32 mouse cellular contexts compared by ENCODE assay signal in genomic region chr5:111879044-111879443, GRCm38 (mm10).
DNase-seq lines count a peak whose midpoint lies in the region; ATAC-seq and TF ChIP-seq lines count a peak whose summit lies in the region.
"Had no signal": no experiment of that assay in that cellular context is flagged by ENCODE, and none has a peak within 500 bp of the region (broad histone marks: within the 10 kb centered on the region; RNA-seq: fewer than 3 reads in every experiment).

No protein-coding gene starts in this region.

- no peaks in the 10 kb centered on the region for H3K9me3 ChIP-seq in lung, postnatal 0 days (ENCODE audit: low read length)
- no peaks in the 10 kb centered on the region for H3K9me3 ChIP-seq in intestine, embryonic 16.5 days (ENCODE audit: control insufficient read depth, low read length)
- H3K9me3 ChIP-seq: forebrain, embryonic 15.5 days; kidney, embryonic 15.5 days had no signal

- no peak for TF ChIP-seq EP300 in lung, postnatal 0 days (IDR thresholded peaks at IDR 0.05)

- no peaks in the 10 kb centered on the region for H3K4me1 ChIP-seq in lung, postnatal 0 days (ENCODE audit: insufficient read depth, low read depth, low read length)
- peaks cover 12% of the 10 kb centered on the region for H3K4me1 ChIP-seq in intestine, embryonic 16.5 days (ENCODE audit: control insufficient read depth, insufficient read depth, low read length)
- H3K4me1 ChIP-seq: liver, embryonic 12.5 days had no signal

- intact Hi-C loops in gastrocnemius, adult 2 months (cut with DNase I) = no loop called here

- H3K27me3 ChIP-seq in lung, postnatal 0 days (replicated peaks; ENCODE audit: insufficient read depth, low read length) = no peaks in the 10 kb centered on the region
- H3K27me3 ChIP-seq in intestine, embryonic 16.5 days (replicated peaks; ENCODE audit: control insufficient read depth, insufficient read depth, low read length) = no peaks in the 10 kb centered on the region
- H3K27me3 ChIP-seq: forebrain, embryonic 15.5 days; heart, embryonic 13.5 days; liver, embryonic 12.5 days had no signal

- H3K4me2 ChIP-seq in lung, postnatal 0 days (replicated peaks; ENCODE audit: low read depth, low read length) = no peak overlapping the region
- H3K4me2 ChIP-seq in intestine, embryonic 16.5 days (ENCODE audit: low read depth, low read length) = no peak overlapping the region
- H3K4me2 ChIP-seq: forebrain, embryonic 15.5 days; heart, embryonic 13.5 days; hindbrain, embryonic 12.5 days; kidney, embryonic 15.5 days; liver, embryonic 12.5 days; midbrain, embryonic 11.5 days; neural tube, embryonic 13.5 days had no signal

- DNase-seq in gastrocnemius, adult 2 months = no peak
- no peak for DNase-seq in gastrocnemius, adult 18-20 months (ENCODE audit: low spot score)
- DNase-seq in lung, postnatal 0 days (ENCODE audit: low spot score) = no peak
- no peak for DNase-seq in lung, postnatal 25 days (ENCODE audit: low spot score)
- DNase-seq in Muller cell, postnatal 12 days (ENCODE audit: inconsistent ontology term) = no peak
- no peak for DNase-seq in embryo, embryonic 10 days (ENCODE audit: low spot score)
- DNase-seq in ovary, postnatal 36 days (ENCODE audit: low spot score) = no peak
- DNase-seq: adrenal gland, adult 8-10 months; cerebellum, adult 2 months; cerebellum, postnatal 14 days; heart, postnatal 10 days; kidney, adult 18-20 months; kidney, postnatal 36 days; layer of hippocampus, postnatal 36 days; left cerebral cortex, postnatal 4 days; liver, postnatal 0 days; lung, postnatal 10 days; retina, postnatal 1 day; right cerebral cortex, postnatal 14 days; thymus, adult 18-20 months; thymus, postnatal 25 days had no signal

- ATAC-seq in lung, postnatal 0 days = peak; percentile 13; the same call in 1 of the 2 replicates
- ATAC-seq in intestine, embryonic 16.5 days = peak; percentile 41; the same call in 1 of the 2 replicates
- ATAC-seq: forebrain, embryonic 15.5 days; hindbrain, postnatal 0 days; liver, embryonic 12.5 days; liver, postnatal 0 days; midbrain, embryonic 16.5 days had no signal

- H3K4me3 ChIP-seq in gastrocnemius, adult 2 months = no peak overlapping the region
- H3K4me3 ChIP-seq in lung, postnatal 0 days (ENCODE audit: low read depth, low read length) = no peak overlapping the region
- H3K4me3 ChIP-seq in intestine, embryonic 16.5 days (ENCODE audit: low read length) = no peak overlapping the region
- H3K4me3 ChIP-seq: forebrain, embryonic 10.5 days; forebrain, embryonic 15.5 days; heart, embryonic 13.5 days; hindbrain, embryonic 12.5 days; kidney, embryonic 15.5 days; liver, embryonic 12.5 days; neural tube, embryonic 13.5 days had no signal

- H3K9ac ChIP-seq in lung, postnatal 0 days (replicated peaks; ENCODE audit: low read depth) = no peak overlapping the region
- no peak overlapping the region for H3K9ac ChIP-seq in intestine, embryonic 16.5 days (ENCODE audit: low read depth, low read length)
- H3K9ac ChIP-seq: forebrain, embryonic 15.5 days; heart, embryonic 13.5 days; hindbrain, embryonic 12.5 days; kidney, embryonic 15.5 days; liver, embryonic 12.5 days; liver, postnatal 0 days; neural tube, embryonic 13.5 days had no signal

- TF ChIP-seq CTCF in gastrocnemius, adult 2 months (IDR thresholded peaks at IDR 0.05) = no peak
- no peak for TF ChIP-seq CTCF in lung, postnatal 0 days (IDR thresholded peaks at IDR 0.05)

- no peaks in the 10 kb centered on the region for H3K36me3 ChIP-seq in lung, postnatal 0 days (ENCODE audit: insufficient read depth, low read length)
- no peaks in the 10 kb centered on the region for H3K36me3 ChIP-seq in intestine, embryonic 16.5 days (ENCODE audit: control insufficient read depth, insufficient read depth, low read length)
- H3K36me3 ChIP-seq: forebrain, embryonic 10.5 days; forebrain, embryonic 15.5 days; heart, embryonic 13.5 days; hindbrain, embryonic 12.5 days; kidney, embryonic 15.5 days; liver, embryonic 12.5 days; neural tube, embryonic 13.5 days had no signal

- peak overlapping the region; percentile 81; the same call in 1 of the 2 replicates for H3K27ac ChIP-seq in gastrocnemius, adult 2 months
- no peak overlapping the region for H3K27ac ChIP-seq in lung, postnatal 0 days (ENCODE audit: low read length)
- H3K27ac ChIP-seq in intestine, embryonic 16.5 days (ENCODE audit: low read length) = no peak overlapping the region
- H3K27ac ChIP-seq: forebrain, embryonic 15.5 days; heart, embryonic 13.5 days; hindbrain, embryonic 12.5 days; hindbrain, postnatal 0 days; kidney, embryonic 15.5 days; liver, embryonic 12.5 days; neural tube, embryonic 13.5 days had no signal
